Mouse (Mus musculus) MEL (cell line): ENCODE results near the gene Snx3.

Experiments used
- CTCF ChIP-seq, 3 experiments: IDR thresholded peaks in 2 of 3; conservative IDR thresholded peaks in 1 of 3; 2 replicates each; pipeline ENCODE4 v1.5.1; 2011 to 2012; ENCODE audit warnings: low read length in 3 of 3, low read depth in 2 of 3, mild to moderate bottlenecking in 2 of 3, improper control_type of control experiment in 1 of 3, inconsistent platforms in 1 of 3, mixed read lengths in 1 of 3, moderate library complexity in 1 of 3; ENCODE audit not compliant: control insufficient read depth in 1 of 3, insufficient read depth in 1 of 3, poor library complexity in 1 of 3, severe bottlenecking in 1 of 3
- JUND ChIP-seq: IDR thresholded peaks from 2 replicates; pipeline ENCODE4 v1.6.1; 2011; ENCODE audit warnings: low read depth, mild to moderate bottlenecking, improper control_type of control experiment, low read length
- MAX ChIP-seq: IDR thresholded peaks from 2 replicates; pipeline ENCODE4 v1.6.1; 2011; ENCODE audit warnings: low read length, improper control_type of control experiment
- MAZ ChIP-seq: IDR thresholded peaks from 2 replicates; pipeline ENCODE4 v1.6.1; 2012; ENCODE audit warnings: low read depth, mild to moderate bottlenecking, inconsistent platforms, low read length, improper control_type of control experiment
- POLR2AphosphoS2 ChIP-seq: IDR thresholded peaks from 2 replicates; pipeline ENCODE4 v1.6.1; 2011; ENCODE audit warnings: low read length, improper control_type of control experiment
- TBP ChIP-seq: IDR thresholded peaks from 2 replicates; pipeline ENCODE4 v1.8.0; 2011; ENCODE audit warnings: low read depth, low read length, improper control_type of control experiment

GRCm38 (mm10) chr10:42457557-42458191 is 44.2 kb upstream of the Snx3 start:
- TF ChIP-seq MAZ (no peak), CTCF (IDR thresholded peaks at IDR 0.05 in 2 of 3, conservative IDR thresholded peaks at IDR 0.05 in 1 of 3; ENCODE audit: control insufficient read depth in 1 of 3, insufficient read depth in 1 of 3, low read depth in 2 of 3, low read length in 3 of 3, poor library complexity in 1 of 3, severe bottlenecking in 1 of 3) (no peak), JUND (no peak), POLR2AphosphoS2 (no peak), MAX (no peak), TBP (no peak)
